Mouse (Mus musculus): ENCODE measurements around the gene Kcnip4. TPM values are rescaled to one million over a fixed set of nuclear protein-coding genes. Genes with fewer than 3 reads are reported as not detected.

Kcnip4 gene
- polyA plus RNA-seq, 2 experiments, result 2.1 to 3.7 TPM

DNA sequence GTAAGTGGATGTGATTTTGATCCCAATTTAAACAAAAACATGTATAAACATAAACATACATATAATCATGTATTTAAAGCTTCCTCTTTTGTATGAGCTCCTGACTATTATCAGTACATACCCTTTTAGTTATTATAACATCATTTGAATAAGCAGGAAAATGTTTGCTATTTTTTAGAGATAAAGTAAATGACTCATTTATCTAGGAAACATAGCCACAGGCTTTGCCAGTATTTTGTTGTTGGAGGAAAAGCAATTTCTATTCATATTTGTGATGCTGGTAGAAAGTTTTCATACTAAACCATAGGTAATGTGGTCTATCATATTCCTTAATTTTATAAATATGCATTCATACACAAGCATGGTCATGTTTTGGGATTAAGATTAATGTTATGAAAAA, 1022.3 kb downstream of the Kcnip4 start:
- Histone ChIP-seq H3K4me2 (replicated peaks; ENCODE audit: low read depth, low read length, severe bottlenecking) (no peak overlapping the region), H3K36me3 (ENCODE audit: control insufficient read depth, insufficient read depth, low read length) (no peaks in the 10 kb centered on the region), H3K27ac (replicated peaks; ENCODE audit: low read depth, low read length) (no peak overlapping the region), H3K9ac (ENCODE audit: low read depth, low read length, severe bottlenecking) (no peak overlapping the region), H3K4me3 (replicated peaks; ENCODE audit: low read length) (no peak overlapping the region), H3K9me3 (ENCODE audit: control insufficient read depth, low read length) (no peaks in the 10 kb centered on the region), H3K4me1 (ENCODE audit: control insufficient read depth, insufficient read depth, low read length) (no peaks in the 10 kb centered on the region), H3K27me3 (ENCODE audit: control insufficient read depth, insufficient read depth, low read length) (no peaks in the 10 kb centered on the region)
- no peak for TF ChIP-seq POLR2A (IDR thresholded peaks at IDR 0.05; ENCODE audit: borderline replicate concordance, extremely low read depth, insufficient read depth, insufficient read length)
- ATAC-seq (ENCODE audit: low FRiP score, low read depth) (no peak), DNase-seq (ENCODE audit: low spot score) (no peak)

DNA sequence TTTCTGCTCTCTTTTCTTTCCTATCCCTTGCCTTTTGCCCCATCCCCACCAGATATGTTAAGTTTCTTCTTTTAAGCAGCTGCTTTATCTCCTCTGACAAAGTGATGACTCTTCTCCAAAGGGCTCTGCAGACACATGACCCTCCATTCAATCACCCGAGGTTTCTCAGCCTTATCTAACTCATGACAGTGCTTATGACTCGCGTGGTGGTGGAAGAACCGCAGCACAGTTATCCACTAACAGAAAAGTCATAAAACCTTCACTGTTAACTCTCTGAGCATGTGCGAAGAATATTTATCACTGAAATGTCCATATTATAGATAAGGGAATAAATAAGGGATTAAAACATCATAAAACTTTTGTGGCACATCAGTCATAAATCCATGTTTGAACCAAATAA, 1024.5 kb downstream of the Kcnip4 start:
- Histone ChIP-seq H3K27me3 (ENCODE audit: control insufficient read depth, insufficient read depth, low read length) (no peaks in the 10 kb centered on the region), H3K27ac (replicated peaks; ENCODE audit: low read depth, low read length) (no peak overlapping the region), H3K4me2 (replicated peaks; ENCODE audit: low read depth, low read length, severe bottlenecking) (no peak overlapping the region), H3K4me1 (ENCODE audit: control insufficient read depth, insufficient read depth, low read length) (no peaks in the 10 kb centered on the region), H3K36me3 (ENCODE audit: control insufficient read depth, insufficient read depth, low read length) (no peaks in the 10 kb centered on the region), H3K9ac (ENCODE audit: low read depth, low read length, severe bottlenecking) (no peak overlapping the region), H3K4me3 (replicated peaks; ENCODE audit: low read length) (no peak overlapping the region), H3K9me3 (ENCODE audit: control insufficient read depth, low read length) (no peaks in the 10 kb centered on the region)
- DNase-seq (ENCODE audit: low spot score) (no peak), ATAC-seq (ENCODE audit: low FRiP score, low read depth) (no peak)
- WGBS, result 72% methylated on average over 5 of the region's 5 CpGs
- TF ChIP-seq POLR2A (IDR thresholded peaks at IDR 0.05; ENCODE audit: borderline replicate concordance, extremely low read depth, insufficient read depth, insufficient read length), result no peak

DNA sequence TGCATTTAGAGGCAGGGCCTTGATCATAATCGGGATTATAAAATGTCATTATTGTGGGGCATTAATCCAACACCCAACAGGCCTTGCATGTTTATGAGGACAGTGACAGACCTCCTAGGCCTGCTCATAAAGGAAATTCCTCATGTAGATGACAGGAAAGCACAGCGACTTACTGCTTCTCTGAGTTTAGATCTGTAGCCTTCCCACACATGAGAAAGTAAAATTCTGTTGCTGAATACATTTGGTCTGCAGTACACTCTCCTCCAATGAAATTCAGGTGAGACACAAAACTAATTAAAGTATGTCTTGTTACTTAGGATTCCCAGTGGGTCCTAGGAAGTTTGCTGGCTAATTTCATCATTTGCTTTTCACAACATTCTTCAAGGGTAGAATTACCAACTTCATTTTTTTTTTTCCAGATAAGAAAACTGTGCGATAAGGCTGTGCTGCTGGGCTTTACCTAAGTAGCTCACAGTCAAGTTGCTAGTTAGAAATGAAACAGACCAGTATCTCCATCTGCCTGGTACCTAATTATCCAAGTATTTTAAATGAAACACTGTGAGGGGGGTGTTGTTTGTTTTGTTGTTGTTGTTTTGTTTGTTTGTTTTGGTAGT, 1033.7 kb downstream of the Kcnip4 start:
- TF ChIP-seq POLR2A (IDR thresholded peaks at IDR 0.05; ENCODE audit: borderline replicate concordance, extremely low read depth, insufficient read depth, insufficient read length), result no peak
- Histone ChIP-seq H3K27ac (replicated peaks; ENCODE audit: low read depth, low read length) (no peak overlapping the region), H3K4me1 (ENCODE audit: control insufficient read depth, insufficient read depth, low read length) (no peaks in the 10 kb centered on the region), H3K4me2 (replicated peaks; ENCODE audit: low read depth, low read length, severe bottlenecking) (no peak overlapping the region), H3K36me3 (ENCODE audit: control insufficient read depth, insufficient read depth, low read length) (no peaks in the 10 kb centered on the region), H3K9ac (ENCODE audit: low read depth, low read length, severe bottlenecking) (no peak overlapping the region), H3K9me3 (ENCODE audit: control insufficient read depth, low read length) (no peaks in the 10 kb centered on the region), H3K4me3 (replicated peaks; ENCODE audit: low read length) (no peak overlapping the region), H3K27me3 (ENCODE audit: control insufficient read depth, insufficient read depth, low read length) (no peaks in the 10 kb centered on the region)
- 81% methylated on average over 3 of the region's 3 CpGs for WGBS
- DNase-seq (ENCODE audit: low spot score) (no peak), ATAC-seq (ENCODE audit: low FRiP score, low read depth) (no peak)

DNA sequence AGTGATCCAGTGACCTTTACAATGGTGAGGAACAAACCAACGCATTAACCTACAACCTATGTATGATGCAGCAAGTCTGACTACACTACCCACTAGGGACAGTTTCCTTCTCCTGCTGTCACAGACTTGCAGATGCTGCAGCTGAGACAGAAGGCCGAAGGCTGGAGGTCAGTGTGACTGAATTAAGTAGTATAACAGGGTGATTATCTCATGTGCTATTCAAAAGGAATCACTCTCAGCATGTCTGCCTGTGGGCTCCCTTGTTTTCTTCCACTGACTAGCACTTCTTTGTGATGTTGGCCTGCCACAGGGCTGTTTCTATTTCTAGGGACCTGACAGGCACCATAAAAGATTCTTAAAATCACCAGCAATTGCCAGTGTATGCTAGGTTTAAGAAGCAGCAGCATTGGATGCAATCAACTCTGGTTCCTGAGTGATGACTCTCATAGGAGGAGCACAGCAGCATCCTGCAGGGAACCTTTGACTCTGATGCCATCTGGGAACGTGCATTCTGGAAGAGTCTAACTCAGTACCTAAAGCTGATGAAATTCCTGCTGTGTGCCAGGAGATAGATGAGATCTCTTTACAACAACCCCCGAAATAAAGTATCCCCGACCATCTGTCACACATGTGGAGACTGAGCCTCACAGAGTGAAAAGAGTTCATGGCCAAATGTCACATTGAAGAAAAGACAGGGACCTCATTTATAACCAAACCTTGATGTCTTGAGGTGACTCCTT, 1035.0 kb downstream of the Kcnip4 start:
- no peaks in the 10 kb centered on the region for H3K27me3 ChIP-seq (ENCODE audit: control insufficient read depth, insufficient read depth, low read length)
- H3K9ac ChIP-seq (ENCODE audit: low read depth, low read length, severe bottlenecking), result no peak overlapping the region
- no peak overlapping the region for H3K27ac ChIP-seq (replicated peaks; ENCODE audit: low read depth, low read length)
- no peak overlapping the region for H3K4me2 ChIP-seq (replicated peaks; ENCODE audit: low read depth, low read length, severe bottlenecking)
- DNase-seq (ENCODE audit: low spot score) (no peak), ATAC-seq (ENCODE audit: low FRiP score, low read depth) (no peak)
- 61% methylated on average over 5 of the region's 5 CpGs for WGBS
- H3K4me1 ChIP-seq (ENCODE audit: control insufficient read depth, insufficient read depth, low read length), result no peaks in the 10 kb centered on the region
- no peak for TF ChIP-seq POLR2A (IDR thresholded peaks at IDR 0.05; ENCODE audit: borderline replicate concordance, extremely low read depth, insufficient read depth, insufficient read length)
- H3K9me3 ChIP-seq (ENCODE audit: control insufficient read depth, low read length), result no peaks in the 10 kb centered on the region
- H3K36me3 ChIP-seq (ENCODE audit: control insufficient read depth, insufficient read depth, low read length), result no peaks in the 10 kb centered on the region
- H3K4me3 ChIP-seq (replicated peaks; ENCODE audit: low read length), result no peak overlapping the region

DNA sequence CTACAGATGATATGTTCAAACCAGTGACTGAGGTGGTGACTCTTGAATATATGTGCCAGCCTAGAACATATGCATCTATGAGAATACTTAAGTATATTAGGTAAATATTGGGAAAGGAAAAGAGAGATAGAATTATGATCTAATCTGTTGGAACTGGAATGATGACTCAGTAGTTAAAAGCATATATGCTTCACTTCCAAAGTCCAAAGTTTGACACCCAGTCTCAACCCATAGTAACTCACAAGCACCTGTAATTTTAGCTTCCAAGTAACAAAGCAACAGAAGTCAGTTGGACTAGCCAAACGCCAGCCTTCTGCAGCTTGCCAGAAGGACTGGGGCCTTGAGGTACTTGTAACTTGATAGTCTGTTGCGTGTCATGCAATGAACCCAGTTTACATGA, 1041.6 kb downstream of the Kcnip4 start:
- no peaks in the 10 kb centered on the region for H3K4me1 ChIP-seq (ENCODE audit: control insufficient read depth, insufficient read depth, low read length)
- H3K27ac ChIP-seq (replicated peaks; ENCODE audit: low read depth, low read length), result no peak overlapping the region
- H3K36me3 ChIP-seq (ENCODE audit: control insufficient read depth, insufficient read depth, low read length), result no peaks in the 10 kb centered on the region
- DNase-seq (ENCODE audit: low spot score) (no peak), ATAC-seq (ENCODE audit: low FRiP score, low read depth) (no peak)
- no peaks in the 10 kb centered on the region for H3K9me3 ChIP-seq (ENCODE audit: control insufficient read depth, low read length)
- H3K4me3 ChIP-seq (replicated peaks; ENCODE audit: low read length), result no peak overlapping the region
- WGBS, result 72% methylated on average over 2 of the region's 2 CpGs
- H3K9ac ChIP-seq (ENCODE audit: low read depth, low read length, severe bottlenecking), result no peak overlapping the region
- no peaks in the 10 kb centered on the region for H3K27me3 ChIP-seq (ENCODE audit: control insufficient read depth, insufficient read depth, low read length)
- H3K4me2 ChIP-seq (replicated peaks; ENCODE audit: low read depth, low read length, severe bottlenecking), result no peak overlapping the region
- TF ChIP-seq POLR2A (IDR thresholded peaks at IDR 0.05; ENCODE audit: borderline replicate concordance, extremely low read depth, insufficient read depth, insufficient read length), result no peak
